Mouse (Mus musculus) ovary, adult 2 months (tissue): ENCODE data around the gene Lilrb4a. TPM values are rescaled to one million over a fixed set of nuclear protein-coding genes. Genes with fewer than 3 reads are reported as not detected.

Experiments
- polyA plus RNA-seq: library from polyadenylated mRNA; depleted of rRNA; stranded (reverse); fragments of >200 nt; gene quantifications from 2 replicates; pipeline ENCODE4 v1.2.3, GENCODE M21; 2012; rRNA removed

The Lilrb4a gene
- 1.3 and 1.8 TPM in 2 replicates for polyA plus RNA-seq

GRCm38 (mm10) chr10:51490691-51491090 is at the start of gene Lilrb4a:
Gene Lilrb4a, plus strand, starts transcription at chr10:51490956.

DNA sequence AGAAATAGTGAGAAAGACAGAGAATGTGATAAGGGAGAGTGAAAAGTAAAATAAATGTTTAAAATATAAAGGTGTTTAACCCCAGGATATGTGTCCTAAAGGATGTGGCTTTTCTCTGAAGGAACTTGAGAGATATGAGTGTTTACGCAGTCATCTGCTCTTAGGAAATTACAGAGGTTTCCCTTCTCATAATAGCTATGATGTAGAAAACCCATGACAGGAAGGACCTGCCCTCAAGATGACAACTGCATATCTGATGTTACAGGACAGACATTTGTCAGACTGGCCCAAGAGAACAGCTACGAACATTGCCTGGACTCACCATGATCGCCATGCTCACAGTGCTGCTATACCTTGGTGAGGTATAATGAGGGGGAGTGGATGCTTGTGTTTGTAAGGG is 10.4 kb upstream of the Lilrb4a start, which contains the start of the genes Gm49339 and Lilr4b:
TSS of gene Gm49339 (plus strand) at position 216 of the 400 bp plus-strand sequence.
TSS of gene Lilr4b (plus strand) at position 236 of the 400 bp plus-strand sequence.

Other genes starting within 250 kb of the Lilrb4a start
- gene Gm49339, start 10.3 kb upstream of the Lilrb4a start, polyA plus RNA-seq, result 2.9 and 4.4 TPM in 2 replicates
- 1.4 and 2.5 TPM in 2 replicates for gene Lilr4b, start 10.3 kb upstream of the Lilrb4a start, polyA plus RNA-seq
- gene Fam162b, start 99.6 kb downstream of the Lilrb4a start, polyA plus RNA-seq, result 0.87 TPM in 1 of 2 replicates, not detected in the other
- gene Gprc6a, start 140.5 kb downstream of the Lilrb4a start, polyA plus RNA-seq, result not detected in 2 replicates
- gene Rfx6, start 186.8 kb downstream of the Lilrb4a start, polyA plus RNA-seq, result not detected in 2 replicates